Mouse (Mus musculus) lung, postnatal 0 days (tissue): ENCODE results near the gene Mcl1. TPM values are rescaled to one million over a fixed set of nuclear protein-coding genes. Genes with fewer than 3 reads are reported as not detected.
A peak's percentile ranks its signal among the peaks of the same experiment; 100 is the strongest.

ENCODE experiments used
- ATAC-seq: fragments of 200-750 bp; cut with Nextera tagmentation; 2 replicates; pipeline ENCODE4 v1.8.0; 2017; ENCODE audit warnings: moderate library complexity
- DNase-seq: peaks from one replicate; pipeline ENCODE4 v3.0.0-alpha.2; 2016; ENCODE audit warnings: low spot score
- H3K27ac ChIP-seq: fragments of 300-500 bp; sonication (generic); 2 replicates; pipeline ENCODE4 v1.5.1; 2014; ENCODE audit warnings: antibody characterized with exemption, mild to moderate bottlenecking, low read length, mixed read lengths
- H3K27me3 ChIP-seq: fragments of 300-500 bp; sonication (generic); replicated peaks from 2 replicates; pipeline ENCODE4 v1.6.1; 2014; ENCODE audit warnings: low read length, mixed read lengths; ENCODE audit not compliant: insufficient read depth
- H3K36me3 ChIP-seq: fragments of 300-500 bp; sonication (generic); 2 replicates; pipeline ENCODE4 v1.6.1; 2014; ENCODE audit warnings: low read length, mixed read lengths; ENCODE audit not compliant: insufficient read depth
- H3K4me1 ChIP-seq: fragments of 300-500 bp; sonication (generic); 2 replicates; pipeline ENCODE4 v1.6.1; 2014; ENCODE audit warnings: antibody characterized with exemption, low read depth, low read length, mixed read lengths; ENCODE audit not compliant: insufficient read depth
- H3K4me2 ChIP-seq: fragments of 300-500 bp; sonication (generic); replicated peaks from 2 replicates; pipeline ENCODE4 v1.6.1; 2014; ENCODE audit warnings: low read depth, mild to moderate bottlenecking, low read length, moderate library complexity, mixed read lengths
- H3K4me3 ChIP-seq: fragments of 300-500 bp; sonication (generic); 2 replicates; pipeline ENCODE4 v1.5.1; 2014; ENCODE audit warnings: low read depth, low read length
- H3K9ac ChIP-seq: fragments of 300-500 bp; sonication (generic); replicated peaks from 2 replicates; pipeline ENCODE4 v1.6.1; 2014; ENCODE audit warnings: low read depth, mild to moderate bottlenecking
- H3K9me3 ChIP-seq: fragments of 300-500 bp; sonication (generic); 2 replicates; pipeline ENCODE4 v1.6.1; 2016; ENCODE audit warnings: low read length, mixed read lengths
- CTCF ChIP-seq: IDR thresholded peaks from 2 replicates; pipeline ENCODE4 v1.5.1; 2016; ENCODE audit warnings: antibody characterized with exemption, mild to moderate bottlenecking
- EP300 ChIP-seq: IDR thresholded peaks from 2 replicates; pipeline ENCODE4 v1.6.1; 2016; ENCODE audit warnings: antibody characterized with exemption, mild to moderate bottlenecking, control low read depth
- WGBS: fragments of 180-500 bp; shearing (Covaris S2); extraction: QIAGEN DNeasy Blood & Tissue Kit; methylation state at CpG from one replicate; pipeline ENCODE4 v1.1.7; 2014; 5-methylcytosine and 5-hydroxymethylcytosine counted together
- polyA plus RNA-seq: library from polyadenylated mRNA; unstranded; fragments of >200 nt; fragmentation: Nextera tagmentation; extraction: Ambion mirVana; gene quantifications from 2 replicates; pipeline ENCODE4 v1.2.1, GENCODE M21; 2015

Mcl1 gene
- polyA plus RNA-seq, 1 experiment from 2014 or later: 101 TPM

GRCm38 (mm10) chr3:95675301-95676092 is 16.9 kb downstream of the Mcl1 start:
- Histone ChIP-seq H3K9me3 (no peaks in the 10 kb centered on the region), H3K4me2 (peak overlapping the region; percentile 47), H3K36me3 (no peaks in the 10 kb centered on the region), H3K9ac (0 out of 2 replicates have a peak overlapping the region, but pooled peaks have one; percentile 19), H3K27me3 (no peaks in the 10 kb centered on the region), H3K4me3 (peak overlapping the region; percentile 4; the same call in 1 of the 2 replicates), H3K4me1 (peaks cover 52% of the 10 kb centered on the region), H3K27ac (peak overlapping the region; percentile 99)
- TF ChIP-seq CTCF (peak; percentile 86), EP300 (peak; percentile 98)
- peak; percentile 78 for ATAC-seq
- WGBS: 14% methylated on average over 7 of the region's 8 CpGs
- peak; percentile 98 for DNase-seq

- H3K36me3 ChIP-seq: no peaks in the 10 kb centered on the region; the same call in 1 of the 2 replicates
- no peaks in the 10 kb centered on the region for H3K9me3 ChIP-seq
- TF ChIP-seq CTCF (peak; percentile 96), EP300 (no peak)
- 55% methylated on average over 15 of the region's 15 CpGs for WGBS
- H3K4me1 ChIP-seq: peaks cover 44% of the 10 kb centered on the region
- H3K4me3 ChIP-seq: no peak overlapping the region
- H3K9ac ChIP-seq: no peak overlapping the region
- H3K27me3 ChIP-seq: no peaks in the 10 kb centered on the region
- ATAC-seq (no peak), DNase-seq (peak; percentile 84)
- peak overlapping the region; percentile 99 for H3K27ac ChIP-seq
- 0 out of 2 replicates have a peak overlapping the region, but pooled peaks have one; percentile 47 for H3K4me2 ChIP-seq
Measured at GRCm38 (mm10) chr3:95676745-95677419, 18.3 kb downstream of the Mcl1 start.

- Histone ChIP-seq H3K4me1 (peaks cover 38% of the 10 kb centered on the region), H3K9me3 (no peaks in the 10 kb centered on the region), H3K36me3 (no peaks in the 10 kb centered on the region; the same call in 1 of the 2 replicates), H3K4me2 (no peak overlapping the region), H3K27me3 (no peaks in the 10 kb centered on the region), H3K4me3 (no peak overlapping the region), H3K27ac (no peak overlapping the region), H3K9ac (no peak overlapping the region)
- WGBS: 75% methylated on average over 19 of the region's 19 CpGs
- no peak for DNase-seq
- ATAC-seq: no peak
- TF ChIP-seq EP300 (no peak), CTCF (no peak)
Measured at GRCm38 (mm10) chr3:95677420-95678090, 19.0 kb downstream of the Mcl1 start.

GRCm38 (mm10) chr3:95679551-95679950 is 21.0 kb downstream of the Mcl1 start:
- DNase-seq: no peak
- Histone ChIP-seq H3K9ac (no peak overlapping the region), H3K36me3 (no peaks in the 10 kb centered on the region; the same call in 1 of the 2 replicates), H3K4me1 (peaks cover 20% of the 10 kb centered on the region), H3K27ac (no peak overlapping the region), H3K4me2 (no peak overlapping the region), H3K9me3 (no peaks in the 10 kb centered on the region), H3K4me3 (no peak overlapping the region), H3K27me3 (no peaks in the 10 kb centered on the region)
- 88% methylated on average over 8 of the region's 8 CpGs for WGBS
- no peak for ATAC-seq
- TF ChIP-seq EP300 (no peak), CTCF (no peak)

GRCm38 (mm10) chr3:95680673-95681072 is 22.1 kb downstream of the Mcl1 start:
- no peak for ATAC-seq
- WGBS: 88% methylated on average over 6 of the region's 6 CpGs
- Histone ChIP-seq H3K9me3 (no peaks in the 10 kb centered on the region), H3K27ac (no peak overlapping the region), H3K27me3 (no peaks in the 10 kb centered on the region), H3K4me2 (no peak overlapping the region), H3K4me1 (peaks cover 13% of the 10 kb centered on the region), H3K36me3 (no peaks in the 10 kb centered on the region; the same call in 1 of the 2 replicates), H3K4me3 (no peak overlapping the region), H3K9ac (no peak overlapping the region)
- DNase-seq: no peak
- no peak for TF ChIP-seq CTCF
- TF ChIP-seq EP300: no peak

- TF ChIP-seq EP300: no peak
- Histone ChIP-seq H3K4me1 (peaks cover 6% of the 10 kb centered on the region), H3K9ac (no peak overlapping the region), H3K4me3 (no peak overlapping the region), H3K27me3 (no peaks in the 10 kb centered on the region), H3K4me2 (no peak overlapping the region), H3K36me3 (no peaks in the 10 kb centered on the region; the same call in 1 of the 2 replicates), H3K27ac (0 out of 2 replicates have a peak overlapping the region, but pooled peaks have one; percentile 20), H3K9me3 (no peaks in the 10 kb centered on the region)
- DNase-seq (no peak), ATAC-seq (no peak)
- WGBS: 30% methylated on average over 11 of the region's 11 CpGs
Measured at GRCm38 (mm10) chr3:95681365-95681764, 22.8 kb downstream of the Mcl1 start.
